Mouse (Mus musculus): ENCODE results near the gene Cit. TPM values are rescaled to one million over a fixed set of nuclear protein-coding genes. Genes with fewer than 3 reads are reported as not detected.

Gene Cit
- polyA plus RNA-seq, 1 experiment from 2014 or later = 48.9 TPM

DNA sequence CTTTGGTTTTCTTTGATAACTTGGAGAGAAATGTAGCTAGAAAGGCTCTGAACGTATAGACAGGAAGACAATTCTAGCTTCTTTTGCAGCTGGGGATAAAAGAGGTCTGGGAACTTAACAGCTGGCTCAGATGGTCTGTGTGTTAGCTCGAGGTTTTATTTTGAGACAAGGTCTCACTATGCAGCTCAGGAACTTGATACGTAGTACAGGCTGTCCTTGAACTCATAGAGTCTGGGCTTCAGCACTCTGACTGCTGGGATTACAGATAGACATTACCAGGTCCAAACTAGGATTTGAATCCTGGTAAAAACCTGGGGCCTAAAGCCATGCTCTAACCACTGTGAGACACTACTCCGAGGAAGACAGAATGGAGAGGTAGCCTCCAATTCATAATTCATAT is 201.2 kb downstream of the Cit start:
- 87% methylated on average over 4 of the region's 4 CpGs for WGBS
- Histone ChIP-seq H3K4me1 (no peaks in the 10 kb centered on the region), H3K4me3 (no peak overlapping the region), H3K27me3 (ENCODE audit: poor library complexity, severe bottlenecking) (no peaks in the 10 kb centered on the region), H3K27ac (no peak overlapping the region), H3K9me3 (no peaks in the 10 kb centered on the region), H3K36me3 (replicated peaks) (no peaks in the 10 kb centered on the region)
- DNase-seq (ENCODE audit: extremely low spot score, low spot score) = no peak

DNA sequence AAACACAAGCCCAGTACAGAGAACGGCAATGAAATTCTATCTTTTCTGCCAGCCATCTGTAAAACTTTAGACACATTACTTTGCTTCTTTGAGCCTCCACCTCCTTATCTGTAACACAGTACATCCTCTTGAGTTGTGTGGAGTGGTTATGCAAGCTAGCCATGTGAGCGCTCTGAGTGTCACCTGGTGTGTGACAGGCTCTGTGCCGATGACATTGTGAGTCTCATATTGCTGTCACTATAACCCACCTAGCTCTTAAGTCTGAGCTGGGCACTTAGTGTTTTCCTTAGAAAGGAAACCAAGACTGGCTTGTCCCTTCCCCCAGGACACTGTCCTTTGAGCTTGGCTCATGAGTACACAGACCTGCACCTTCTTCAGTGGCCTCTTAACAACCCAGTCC is 203.2 kb downstream of the Cit start:
- H3K9me3 ChIP-seq = no peaks in the 10 kb centered on the region
- no peak for DNase-seq (ENCODE audit: extremely low spot score, low spot score)
- H3K36me3 ChIP-seq (replicated peaks) = no peaks in the 10 kb centered on the region
- no peak overlapping the region for H3K4me3 ChIP-seq
- H3K27me3 ChIP-seq (ENCODE audit: poor library complexity, severe bottlenecking) = no peaks in the 10 kb centered on the region
- WGBS = 97% methylated on average over 3 of the region's 3 CpGs
- no peaks in the 10 kb centered on the region for H3K4me1 ChIP-seq
- H3K27ac ChIP-seq = no peak overlapping the region

DNA sequence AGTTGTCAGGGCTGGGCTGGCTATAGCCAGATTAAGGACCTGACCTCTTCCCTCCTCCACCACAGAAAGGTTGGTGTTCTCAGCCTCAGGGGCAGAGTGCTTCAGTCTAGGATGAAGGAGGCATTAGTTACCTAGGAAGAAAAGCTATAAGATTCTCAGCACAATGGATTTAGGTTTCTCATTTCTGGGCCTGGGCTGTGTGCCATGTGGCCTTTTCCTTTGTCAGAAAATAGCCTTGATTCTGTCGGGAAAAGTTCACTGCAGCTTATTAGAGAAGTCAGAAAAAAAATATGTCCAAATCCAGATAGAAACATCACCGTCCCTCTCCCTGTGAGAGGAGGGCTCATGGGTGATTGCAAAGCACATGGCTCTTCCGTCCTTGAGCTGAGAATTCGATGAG is 204.7 kb downstream of the Cit start:
- no peaks in the 10 kb centered on the region for H3K27me3 ChIP-seq (ENCODE audit: poor library complexity, severe bottlenecking)
- no peak overlapping the region for H3K4me3 ChIP-seq
- no peaks in the 10 kb centered on the region for H3K9me3 ChIP-seq
- WGBS = 88% methylated on average over 4 of the region's 4 CpGs
- DNase-seq (ENCODE audit: extremely low spot score, low spot score) = no peak
- H3K36me3 ChIP-seq (replicated peaks) = no peaks in the 10 kb centered on the region
- no peaks in the 10 kb centered on the region for H3K4me1 ChIP-seq
- H3K27ac ChIP-seq = no peak overlapping the region

DNA sequence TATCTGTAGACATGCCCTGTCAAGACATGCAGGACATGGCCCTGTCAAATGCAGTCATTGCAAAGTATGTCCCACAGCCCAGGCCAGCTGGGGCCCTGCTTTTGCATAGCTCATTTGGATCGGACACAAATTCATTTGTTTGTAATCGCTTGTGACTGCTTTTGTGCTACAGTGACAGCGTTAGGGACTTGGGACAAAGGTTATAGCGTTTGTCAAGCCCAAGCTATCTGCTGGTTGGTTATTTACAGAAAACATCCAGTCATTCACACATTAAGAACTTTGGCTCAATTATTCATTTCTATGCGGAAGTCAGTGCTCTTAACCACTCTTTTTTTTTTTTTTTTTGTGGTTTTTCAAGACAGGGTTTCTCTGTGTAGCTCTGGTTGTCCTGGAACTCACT is 207.1 kb downstream of the Cit start:
- Histone ChIP-seq H3K27ac (no peak overlapping the region), H3K4me3 (no peak overlapping the region), H3K36me3 (replicated peaks) (no peaks in the 10 kb centered on the region), H3K4me1 (no peaks in the 10 kb centered on the region), H3K27me3 (ENCODE audit: poor library complexity, severe bottlenecking) (no peaks in the 10 kb centered on the region), H3K9me3 (no peaks in the 10 kb centered on the region)
- WGBS = 91% methylated on average over 5 of the region's 5 CpGs
- DNase-seq (ENCODE audit: extremely low spot score, low spot score) = no peak

DNA sequence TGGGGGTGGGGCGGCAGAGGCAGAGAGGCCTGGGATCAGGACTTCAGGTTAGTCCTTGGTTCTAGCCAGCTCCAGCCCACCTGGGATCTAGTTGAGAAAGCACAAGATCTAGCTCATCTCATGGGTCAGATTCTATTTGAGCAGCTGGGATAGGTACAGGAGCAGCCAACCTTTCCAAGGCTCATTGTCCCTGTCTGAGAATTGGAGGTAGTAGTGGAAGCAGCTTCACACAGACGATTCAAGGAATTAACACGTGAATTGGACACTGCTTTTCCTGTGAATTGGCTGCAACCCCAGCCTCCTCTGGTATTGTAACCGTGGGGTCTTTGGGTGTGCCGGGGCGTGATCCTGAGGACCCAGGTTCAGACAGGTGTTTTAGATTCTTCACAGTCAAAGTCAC is 207.7 kb downstream of the Cit start:
- no peak overlapping the region for H3K4me3 ChIP-seq
- H3K27ac ChIP-seq = no peak overlapping the region
- no peaks in the 10 kb centered on the region for H3K27me3 ChIP-seq (ENCODE audit: poor library complexity, severe bottlenecking)
- H3K4me1 ChIP-seq = no peaks in the 10 kb centered on the region
- 53% methylated on average over 6 of the region's 6 CpGs for WGBS
- no peaks in the 10 kb centered on the region for H3K36me3 ChIP-seq (replicated peaks)
- H3K9me3 ChIP-seq = no peaks in the 10 kb centered on the region
- DNase-seq (ENCODE audit: extremely low spot score, low spot score) = no peak

Other genes with a start within 250 kb of the Cit start
- 11.2 and 12.4 TPM in 2 replicates for gene Rab35, start 213.4 kb upstream of the Cit start, polyA plus RNA-seq (2016; fragmentation: Nextera tagmentation; extraction: Ambion mirVana)
- 7.5 and 8.3 TPM in 2 replicates for gene Bicdl1, start 113.7 kb upstream of the Cit start, polyA plus RNA-seq (2016; fragmentation: Nextera tagmentation; extraction: Ambion mirVana)
- gene Prkab1, start 179.2 kb downstream of the Cit start, polyA plus RNA-seq (2016; fragmentation: Nextera tagmentation; extraction: Ambion mirVana) = 74.9 and 77.5 TPM in 2 replicates
- not detected in 2 replicates for gene Tmem233, start 238.0 kb downstream of the Cit start, polyA plus RNA-seq (2016; fragmentation: Nextera tagmentation; extraction: Ambion mirVana)

Data from forebrain, embryonic 10.5 days (tissue).